Mouse (Mus musculus) thymus, adult 18-20 months (tissue): Measurements from ENCODE around the gene Slc25a30.
A peak's percentile ranks its signal among the peaks of the same experiment; 100 is the strongest.
"Not testable (repeated sequence)": the region's sequence is repeated elsewhere in the genome, so short reads cannot be mapped to it uniquely, and the experiment has no call there.

ENCODE experiments used
- DNase-seq, 2 experiments: peaks; one replicate each; pipeline ENCODE4 v3.0.0; 2022; ENCODE audit warnings: mixed read lengths in 2 of 2

Gene Slc25a30

GRCm38 (mm10) chr14:75791372-75791771, 4.5 kb upstream of the Slc25a30 start:
- DNase-seq: no peak

GRCm38 (mm10) chr14:75790411-75790996, 3.7 kb upstream of the Slc25a30 start:
- no peak for DNase-seq

- DNase-seq: no peak
Observed at GRCm38 (mm10) chr14:75789291-75789690, 2.5 kb upstream of the Slc25a30 start.

GRCm38 (mm10) chr14:75787794-75788175, 948 bp upstream of the Slc25a30 start:
- DNase-seq: no peak

- peak in 1 of 2 experiments; percentile 62 for DNase-seq
Observed at GRCm38 (mm10) chr14:75786424-75786867, 391 bp downstream of the Slc25a30 start.

- no peak for DNase-seq
Observed at GRCm38 (mm10) chr14:75779913-75780312, 6.9 kb downstream of the Slc25a30 start.

GRCm38 (mm10) chr14:75776637-75777036, 10.2 kb downstream of the Slc25a30 start:
- no peak for DNase-seq

- DNase-seq: no peak
Observed at GRCm38 (mm10) chr14:75773431-75773830, 13.4 kb downstream of the Slc25a30 start.

- DNase-seq: not testable (repeated sequence)
Observed at GRCm38 (mm10) chr14:75772407-75772806, 14.4 kb downstream of the Slc25a30 start.

GRCm38 (mm10) chr14:75771101-75771501, 15.7 kb downstream of the Slc25a30 start:
- no peak for DNase-seq

GRCm38 (mm10) chr14:75769334-75769733, 17.5 kb downstream of the Slc25a30 start:
- DNase-seq: peak in 1 of 2 experiments; percentile 40

GRCm38 (mm10) chr14:75768275-75768608, 18.6 kb downstream of the Slc25a30 start:
- no peak for DNase-seq

GRCm38 (mm10) chr14:75767492-75768274, 19.2 kb downstream of the Slc25a30 start:
- DNase-seq: peak in 1 of 2 experiments; percentile 22

- no peak for DNase-seq
Observed at GRCm38 (mm10) chr14:75761028-75761805, 25.6 kb downstream of the Slc25a30 start.

- no peak for DNase-seq
Observed at GRCm38 (mm10) chr14:75758401-75758800, 28.4 kb downstream of the Slc25a30 start.

GRCm38 (mm10) chr14:75757821-75758220, 29.0 kb downstream of the Slc25a30 start:
- no peak for DNase-seq

GRCm38 (mm10) chr14:75756971-75757370, 29.9 kb downstream of the Slc25a30 start:
- no peak for DNase-seq

- peak; percentile 95 to 96 for DNase-seq
Observed at GRCm38 (mm10) chr14:75753991-75754817, 32.6 kb downstream of the Slc25a30 start, which contains the start of gene Cog3. Gene Cog3, minus strand, starts transcription at chr14:75754517.

GRCm38 (mm10) chr14:75753206-75753605, 33.6 kb downstream of the Slc25a30 start:
- no peak for DNase-seq

- DNase-seq: no peak
Observed at GRCm38 (mm10) chr14:75751040-75751439, 35.8 kb downstream of the Slc25a30 start.

GRCm38 (mm10) chr14:75749123-75749522, 37.7 kb downstream of the Slc25a30 start:
- DNase-seq: no peak

- no peak for DNase-seq
Observed at GRCm38 (mm10) chr14:75747960-75748359, 38.9 kb downstream of the Slc25a30 start.

GRCm38 (mm10) chr14:75741904-75742303, 44.9 kb downstream of the Slc25a30 start:
- DNase-seq: no peak
